Mouse (Mus musculus) stomach, postnatal 0 days (tissue): ENCODE results near the gene Gbx2. TPM values are rescaled to one million over a fixed set of nuclear protein-coding genes. Genes with fewer than 3 reads are reported as not detected.

Source experiments
- ATAC-seq: fragments of 200-750 bp; cut with Nextera tagmentation; 2 replicates; pipeline ENCODE4 v1.8.0; 2017; ENCODE audit not compliant: low FRiP score, low TSS enrichment
- DNase-seq: peaks from one replicate; pipeline ENCODE4 v3.0.0-alpha.2; 2016; ENCODE audit warnings: low spot score
- H3K27ac ChIP-seq: fragments of 300-500 bp; sonication (generic); replicated peaks from 2 replicates; pipeline ENCODE4 v1.5.1; 2014; ENCODE audit warnings: mild to moderate bottlenecking, control low read depth
- H3K27me3 ChIP-seq: fragments of 300-500 bp; sonication (generic); 2 replicates; pipeline ENCODE4 v1.6.1; 2014; ENCODE audit warnings: low read length; ENCODE audit not compliant: control insufficient read depth, insufficient read depth
- H3K36me3 ChIP-seq: fragments of 300-500 bp; sonication (generic); 2 replicates; pipeline ENCODE4 v1.6.1; 2014; ENCODE audit warnings: low read length, mixed read lengths; ENCODE audit not compliant: control insufficient read depth, insufficient read depth
- H3K4me1 ChIP-seq: fragments of 300-500 bp; sonication (generic); replicated peaks from 2 replicates; pipeline ENCODE4 v1.6.1; 2014; ENCODE audit warnings: antibody characterized with exemption; ENCODE audit not compliant: control insufficient read depth, insufficient read depth
- H3K4me2 ChIP-seq: fragments of 300-500 bp; sonication (generic); replicated peaks from 2 replicates; pipeline ENCODE4 v1.6.1; 2014; ENCODE audit warnings: low read depth, mild to moderate bottlenecking, control low read depth, moderate library complexity
- H3K4me3 ChIP-seq: fragments of 300-500 bp; sonication (generic); 2 replicates; pipeline ENCODE4 v1.5.1; 2014; ENCODE audit warnings: low read depth, low read length, control low read depth
- H3K9ac ChIP-seq: fragments of 300-500 bp; sonication (generic); 2 replicates; pipeline ENCODE4 v1.6.1; 2014; ENCODE audit warnings: mild to moderate bottlenecking, low read length, control low read depth, mixed read lengths
- H3K9me3 ChIP-seq: fragments of 300-500 bp; sonication (generic); 2 replicates; pipeline ENCODE4 v1.6.1; 2016; ENCODE audit warnings: low read length; ENCODE audit not compliant: control insufficient read depth
- CTCF ChIP-seq: IDR thresholded peaks from 2 replicates; pipeline ENCODE4 v1.5.1; 2016; ENCODE audit warnings: antibody characterized with exemption, low read depth, mild to moderate bottlenecking, moderate library complexity
- EP300 ChIP-seq: optimal IDR thresholded peaks from 2 replicates; pipeline ENCODE3; 2016; ENCODE audit warnings: antibody characterized with exemption
- WGBS: fragments of 180-500 bp; shearing (Covaris S2); extraction: QIAGEN DNeasy Blood & Tissue Kit; methylation state at CpG from one replicate; pipeline ENCODE4 v1.1.7; 2014; 5-methylcytosine and 5-hydroxymethylcytosine counted together
- polyA plus RNA-seq: library from polyadenylated mRNA; unstranded; fragments of >200 nt; fragmentation: Nextera tagmentation; extraction: Ambion mirVana; gene quantifications from 2 replicates; pipeline ENCODE4 v1.2.1, GENCODE M21; 2015

Gbx2 gene
- polyA plus RNA-seq, 1 experiment from 2014 or later, result not detected

DNA sequence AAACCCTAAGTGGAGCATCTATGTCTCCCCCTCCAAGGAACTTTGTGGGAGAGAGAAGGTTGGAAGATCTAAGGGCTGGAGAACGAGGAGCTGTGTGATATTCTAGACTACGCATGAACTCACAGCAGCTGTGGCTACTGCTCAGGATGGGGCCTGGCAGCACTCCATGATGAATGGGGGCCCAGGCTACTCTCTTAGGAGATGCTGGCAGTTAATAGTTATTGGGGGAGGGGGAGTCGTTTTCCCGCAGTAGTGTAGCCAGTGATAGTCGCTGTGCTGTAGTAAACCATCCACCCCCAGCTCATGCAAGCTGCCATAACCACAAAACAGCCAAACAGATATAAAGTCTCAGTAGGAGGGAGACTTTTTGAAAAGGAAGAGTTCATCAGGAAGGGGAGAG lies 18.6 kb downstream of the Gbx2 start:
- TF ChIP-seq EP300, result no peak
- TF ChIP-seq CTCF, result no peak
- 34% methylated on average over 5 of the region's 5 CpGs for WGBS
- H3K4me2 ChIP-seq, result no peak overlapping the region
- no peaks in the 10 kb centered on the region for H3K4me1 ChIP-seq
- H3K27ac ChIP-seq, result no peak overlapping the region
- no peak overlapping the region for H3K4me3 ChIP-seq
- H3K9me3 ChIP-seq, result no peaks in the 10 kb centered on the region
- H3K27me3 ChIP-seq, result no peaks in the 10 kb centered on the region
- H3K36me3 ChIP-seq, result no peaks in the 10 kb centered on the region
- no peak for ATAC-seq
- no peak overlapping the region for H3K9ac ChIP-seq
- DNase-seq, result no peak

DNA sequence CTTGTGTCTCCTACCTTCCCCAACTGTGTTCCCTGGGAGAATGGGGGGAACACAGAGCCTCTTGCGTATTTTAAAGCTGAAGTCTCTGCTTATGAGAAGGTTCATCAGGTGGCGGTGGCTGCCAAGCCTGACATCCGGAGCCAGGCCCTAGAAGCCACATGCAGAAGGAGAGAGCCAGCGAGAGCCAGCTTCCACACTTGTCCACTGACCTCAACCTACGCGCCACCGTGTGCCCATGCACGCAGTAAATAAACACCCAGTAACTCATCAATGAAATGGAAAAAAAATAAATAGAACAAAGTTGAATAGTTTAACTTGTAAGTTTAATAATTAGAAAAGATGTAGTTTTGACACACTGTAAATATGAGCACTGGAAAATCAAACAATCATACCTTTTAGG lies 21.2 kb downstream of the Gbx2 start:
- H3K9ac ChIP-seq, result no peak overlapping the region
- H3K9me3 ChIP-seq, result no peaks in the 10 kb centered on the region
- H3K4me2 ChIP-seq, result no peak overlapping the region
- H3K27ac ChIP-seq, result no peak overlapping the region
- TF ChIP-seq EP300, result no peak
- TF ChIP-seq CTCF, result no peak
- no peak overlapping the region for H3K4me3 ChIP-seq
- no peaks in the 10 kb centered on the region for H3K4me1 ChIP-seq
- ATAC-seq, result no peak
- no peaks in the 10 kb centered on the region for H3K36me3 ChIP-seq
- no peaks in the 10 kb centered on the region for H3K27me3 ChIP-seq
- no peak for DNase-seq
- 72% methylated on average over 8 of the region's 8 CpGs for whole genome bisulfite sequencing

DNA sequence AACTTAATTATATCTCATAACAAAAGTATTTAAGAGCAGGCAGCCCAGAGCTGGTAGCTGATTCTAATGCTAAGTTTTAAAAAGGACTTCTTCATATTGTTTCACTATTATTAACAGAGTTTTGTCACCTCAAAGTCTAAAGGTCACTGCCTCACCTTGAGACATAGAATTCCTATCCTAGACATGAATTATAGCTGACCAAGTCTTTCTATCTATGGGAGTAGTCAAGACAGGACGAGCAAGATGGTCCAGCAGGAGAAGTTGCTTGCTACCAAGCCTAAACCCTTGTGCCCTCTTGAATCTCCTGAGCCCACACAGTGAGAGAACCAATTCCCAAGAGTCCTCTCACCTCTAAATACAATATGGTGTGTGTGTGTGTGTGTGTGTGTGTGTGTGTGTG lies 28.3 kb downstream of the Gbx2 start:
- DNase-seq (no peak), ATAC-seq (no peak)
- Histone ChIP-seq H3K4me1 (no peaks in the 10 kb centered on the region), H3K36me3 (no peaks in the 10 kb centered on the region), H3K27ac (no peak overlapping the region), H3K4me3 (no peak overlapping the region), H3K9ac (no peak overlapping the region), H3K4me2 (no peak overlapping the region), H3K9me3 (no peaks in the 10 kb centered on the region), H3K27me3 (no peaks in the 10 kb centered on the region)
- 79% methylated on average over 1 of the region's 1 CpGs for WGBS
- no peak for TF ChIP-seq CTCF
- no peak for TF ChIP-seq EP300

DNA sequence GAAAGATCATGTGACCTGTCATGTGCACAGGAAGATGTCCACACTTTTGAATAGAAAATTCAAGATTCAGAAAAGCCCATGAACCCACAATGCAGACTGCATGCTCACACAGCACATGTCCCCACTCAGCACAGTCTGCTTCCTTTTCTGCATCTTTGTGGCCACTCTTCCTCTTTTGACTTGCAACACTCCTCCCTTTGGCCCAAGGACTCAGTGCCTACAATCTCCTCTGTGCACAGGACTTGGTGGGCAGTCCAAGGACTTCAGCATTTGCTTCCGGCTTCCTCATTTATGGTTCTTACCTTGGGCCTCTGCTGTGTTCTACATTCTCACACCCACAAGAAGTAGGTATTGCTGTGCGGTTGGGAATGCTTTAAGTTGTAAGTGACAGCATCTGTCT lies 28.7 kb downstream of the Gbx2 start:
- no peaks in the 10 kb centered on the region for H3K9me3 ChIP-seq
- H3K27ac ChIP-seq, result no peak overlapping the region
- ATAC-seq, result no peak
- no peak for TF ChIP-seq EP300
- no peak for TF ChIP-seq CTCF
- H3K4me2 ChIP-seq, result no peak overlapping the region
- H3K9ac ChIP-seq, result no peak overlapping the region
- no peak for DNase-seq
- no peak overlapping the region for H3K4me3 ChIP-seq
- WGBS, result 92% methylated on average over 2 of the region's 2 CpGs
- H3K36me3 ChIP-seq, result no peaks in the 10 kb centered on the region
- no peaks in the 10 kb centered on the region for H3K4me1 ChIP-seq
- H3K27me3 ChIP-seq, result no peaks in the 10 kb centered on the region

DNA sequence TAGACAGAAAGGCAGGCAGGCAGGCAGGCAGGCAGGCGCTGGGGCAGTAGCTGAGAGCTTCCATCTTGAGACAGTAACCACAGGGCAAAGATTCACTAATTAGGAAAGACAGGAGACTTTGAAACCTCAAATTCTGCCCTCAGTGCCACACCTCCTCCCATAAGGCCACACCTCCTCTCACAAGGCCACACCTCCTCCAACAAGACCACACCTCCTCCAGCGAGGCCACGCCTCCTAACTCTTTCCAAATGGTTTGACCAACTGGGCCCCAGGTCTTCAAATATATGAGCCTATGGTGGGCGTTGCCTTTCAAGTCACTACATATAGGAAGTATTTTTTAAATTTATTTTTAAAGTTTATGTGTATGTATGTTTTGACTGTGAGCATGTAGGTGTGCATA lies 29.6 kb downstream of the Gbx2 start:
- Histone ChIP-seq H3K27me3 (no peaks in the 10 kb centered on the region), H3K9ac (no peak overlapping the region), H3K36me3 (no peaks in the 10 kb centered on the region), H3K4me2 (no peak overlapping the region), H3K9me3 (no peaks in the 10 kb centered on the region), H3K27ac (no peak overlapping the region), H3K4me3 (no peak overlapping the region), H3K4me1 (no peaks in the 10 kb centered on the region)
- ATAC-seq (no peak), DNase-seq (no peak)
- TF ChIP-seq CTCF (no peak), EP300 (no peak)
- 80% methylated on average over 4 of the region's 4 CpGs for WGBS

DNA sequence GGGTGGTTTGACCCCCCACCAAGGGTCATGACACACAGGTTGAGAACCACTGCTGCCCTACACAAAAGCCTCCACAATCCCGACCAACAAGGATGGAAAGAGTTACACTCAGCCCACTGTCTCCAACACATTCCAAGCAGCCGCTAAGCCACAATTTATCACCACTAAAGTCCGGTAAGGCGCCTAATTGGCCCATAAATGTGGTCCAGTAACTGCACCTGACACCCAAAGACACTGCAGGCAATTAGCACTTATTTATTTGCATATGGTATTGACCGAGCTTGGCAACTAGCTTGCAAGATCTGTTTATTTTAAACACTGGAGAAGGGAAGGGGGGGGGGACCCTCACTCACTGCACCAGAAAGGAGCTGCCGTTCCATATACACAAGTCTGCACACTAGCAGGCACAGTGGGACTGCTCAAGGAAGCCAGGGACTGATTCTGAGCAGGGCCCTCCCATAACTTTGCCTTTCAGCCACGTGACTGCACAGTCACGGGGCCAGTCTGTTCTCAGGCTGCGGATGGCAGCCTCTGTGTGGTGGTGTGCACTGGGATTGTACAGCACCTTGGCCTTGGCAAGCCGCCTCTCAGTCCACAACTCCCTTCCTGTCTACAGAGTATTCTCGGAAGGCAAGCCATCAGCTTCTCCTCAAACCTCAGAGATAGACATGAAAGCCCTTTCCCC lies 31.1 kb downstream of the Gbx2 start:
- Histone ChIP-seq H3K9me3 (no peaks in the 10 kb centered on the region), H3K4me1 (no peaks in the 10 kb centered on the region), H3K4me3 (no peak overlapping the region), H3K27me3 (no peaks in the 10 kb centered on the region), H3K4me2 (no peak overlapping the region), H3K36me3 (no peaks in the 10 kb centered on the region), H3K9ac (no peak overlapping the region), H3K27ac (no peak overlapping the region)
- ATAC-seq, result no peak
- no peak for TF ChIP-seq EP300
- TF ChIP-seq CTCF, result no peak
- no peak for DNase-seq
- 64% methylated on average over 11 of the region's 11 CpGs for WGBS
